ENCODE assay signal across 8 mouse cellular contexts in genomic region chr15:6707551-6707935, GRCm38 (mm10). TPM values are rescaled to one million over a fixed set of nuclear protein-coding genes. Genes with fewer than 3 reads are reported as not detected.
A peak's percentile ranks its signal among the peaks of the same experiment; 100 is the strongest.
DNase-seq lines count a peak whose midpoint lies in the region; ATAC-seq and TF ChIP-seq lines count a peak whose summit lies in the region.

No protein-coding gene starts in this region.

- peak overlapping the region; percentile 99 for H3K4me3 ChIP-seq in hindbrain, postnatal 0 days (ENCODE audit: low read length)

- no peak for TF ChIP-seq CTCF in hindbrain, postnatal 0 days (IDR thresholded peaks at IDR 0.05; ENCODE audit: low read depth)

- H3K9me3 ChIP-seq in hindbrain, postnatal 0 days (ENCODE audit: low read length): no peaks in the 10 kb centered on the region

- no peaks in the 10 kb centered on the region for H3K36me3 ChIP-seq in hindbrain, postnatal 0 days (ENCODE audit: insufficient read depth, low read length)

- ATAC-seq in activated CD4-positive, CD25-positive, alpha-beta regulatory T cell, adult 4 months: peak; percentile 36
- ATAC-seq in common myeloid progenitor, adult 5-6 weeks (replicated peaks; ENCODE audit: low read depth, poor library complexity, severe bottlenecking): peak; percentile 10; the same call in 1 of the 2 replicates
- ATAC-seq in hindbrain, postnatal 0 days: peak; percentile 75
- ATAC-seq in megakaryocyte-erythroid progenitor cell, adult 5-6 weeks (replicated peaks; ENCODE audit: low FRiP score, low TSS enrichment, poor library complexity, severe bottlenecking): 0 out of 2 replicates have a peak, but pooled peaks have one; percentile 11

- H3K4me2 ChIP-seq in hindbrain, postnatal 0 days (ENCODE audit: low read depth, low read length): peak overlapping the region; percentile 97

- peaks cover 8% of the 10 kb centered on the region; the same call in 1 of the 2 replicates for H3K4me1 ChIP-seq in hindbrain, postnatal 0 days (ENCODE audit: insufficient read depth, low read length)

- under 1% methylated on average over 43 of the region's 43 CpGs for WGBS in hindbrain, postnatal 0 days

- peak; percentile 61 for DNase-seq in gastrocnemius, adult 18-20 months (ENCODE audit: low spot score)
- DNase-seq in hindbrain, postnatal 0 days (ENCODE audit: low spot score): peak; percentile 73
- DNase-seq in left cerebral cortex, postnatal 25 days (ENCODE audit: low spot score in 2 of 2): peak; percentile 56 to 67
- DNase-seq in right cerebral cortex, postnatal 25 days: peak; percentile 69
- peak; percentile 57 to 68 for DNase-seq in urinary bladder, postnatal 4 days (ENCODE audit: low spot score in 2 of 2)

- intact Hi-C loops in left cerebral cortex, postnatal 25 days (cut with DNase I): loop anchor here (5.0 kb wide), 1 partner anchor 85 kb away; no protein-coding TSS in a partner anchor

- peak overlapping the region; percentile 91 for H3K9ac ChIP-seq in hindbrain, postnatal 0 days (replicated peaks; ENCODE audit: low read length)

- H3K27me3 ChIP-seq in hindbrain, postnatal 0 days (ENCODE audit: insufficient read depth, low read length): no peaks in the 10 kb centered on the region

- H3K27ac ChIP-seq in hindbrain, postnatal 0 days: peak overlapping the region; percentile 96

RNA-seq across cellular contexts. Expression of gene Rictor, which starts 0.6 kb away (rescaled TPM):
- polyA plus RNA-seq in activated CD4-positive, CD25-positive, alpha-beta regulatory T cell, adult 4 months (2017; shearing (Covaris generic)): 10 to 100 TPM; 19.2 to 28.8 TPM
- total RNA-seq in common myeloid progenitor, adult 5-6 weeks (2017): 48.0 and 55.8 TPM in 2 replicates
- 10 to 100 TPM; 10.0 to 13.3 TPM for total RNA-seq in gastrocnemius, adult 18-20 months (2021)
- total RNA-seq in hindbrain, postnatal 0 days (2014; rRNA removed): 27.7 and 30.9 TPM in 2 replicates
- polyA plus RNA-seq in hindbrain, postnatal 0 days (2015; fragmentation: Nextera tagmentation; extraction: Ambion mirVana): 34.6 and 36.7 TPM in 2 replicates
- total RNA-seq in left cerebral cortex, postnatal 25 days (2021): 10 to 100 TPM; 40.1 to 41.3 TPM
- total RNA-seq in megakaryocyte-erythroid progenitor cell, adult 5-6 weeks (2014; fragmentation: Nextera tagmentation): 32.5 and 47.1 TPM in 2 replicates
- total RNA-seq in megakaryocyte-erythroid progenitor cell, adult 5-6 weeks (2017): 32.6 and 50.7 TPM in 2 replicates

Comparison
In these comparisons a context has a peak if more than half of its experiments do, and no peak if none do; other contexts are left out.
1. Peak in every context shown above with its lines: DNase-seq, ATAC-seq, H3K4me3 ChIP-seq and H3K27ac ChIP-seq.
2. ATAC-seq: peak in every context shown above with its lines; median percentile 75 in hindbrain, postnatal 0 days; 36 in activated CD4-positive, CD25-positive, alpha-beta regulatory T cell, adult 4 months; 11 in megakaryocyte-erythroid progenitor cell, adult 5-6 weeks; 10 in common myeloid progenitor, adult 5-6 weeks.